Mouse (Mus musculus): ENCODE measurements at regions not wholly inside any gene's neighbourhood (a gene's known extent, or its start where the extent isn't known, plus 50 kb on each side); places are given as distances from the start of the nearest gene placed in this dataset.

DNA sequence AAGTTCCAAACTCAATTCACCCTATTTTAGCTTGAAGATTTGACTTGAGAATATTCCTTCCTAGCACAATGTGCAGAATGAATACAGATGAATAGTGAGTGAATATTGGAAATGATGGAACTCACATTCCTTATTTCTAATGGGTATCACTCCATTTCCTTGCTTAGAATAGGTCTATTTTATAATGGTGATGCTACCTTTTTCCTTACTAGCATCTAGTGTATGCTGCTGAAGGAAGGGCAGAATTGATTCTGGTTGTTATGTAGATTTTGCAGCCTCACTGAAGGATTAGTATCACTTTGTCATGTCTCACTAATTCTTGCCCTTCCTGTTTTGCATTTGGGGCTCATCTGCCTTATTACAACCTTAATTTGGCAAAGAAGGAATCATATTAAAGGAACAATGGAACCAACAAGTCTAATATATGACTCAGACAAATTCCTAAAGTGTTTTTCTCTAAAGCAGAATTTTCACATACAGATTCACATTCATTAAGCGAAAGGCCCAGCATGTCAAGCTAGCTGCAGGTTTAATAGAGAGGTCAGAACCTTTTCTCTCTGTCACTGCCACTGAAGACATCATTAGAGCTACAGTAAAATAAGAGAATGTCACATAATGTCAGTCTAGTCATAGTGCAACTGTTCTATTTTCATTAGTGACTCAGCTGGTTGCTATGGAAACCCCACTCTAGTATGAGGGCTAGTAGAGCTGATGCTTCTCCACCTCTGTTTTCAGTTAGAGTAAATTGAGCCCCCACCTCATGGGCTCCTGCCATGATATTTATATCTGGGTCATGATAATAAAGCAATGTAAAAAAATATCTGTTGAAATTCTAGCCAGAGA is 94.8 kb upstream of the Cast start:
- TF ChIP-seq EP300 (IDR thresholded peaks at IDR 0.05; ENCODE audit: insufficient read depth, low read depth, low read length) (no peak), POLR2A (IDR thresholded peaks at IDR 0.05; ENCODE audit: insufficient read depth, low read depth, low read length) (no peak)
